Mouse (Mus musculus) adrenal gland, adult 2 months (tissue): ENCODE data around the gene Gtf2a1. TPM values are rescaled to one million over a fixed set of nuclear protein-coding genes. Genes with fewer than 3 reads are reported as not detected.
"Not testable (repeated sequence)": the region's sequence is repeated elsewhere in the genome, so short reads cannot be mapped to it uniquely, and the experiment has no call there.

Experiments
- DNase-seq: peaks from one replicate; pipeline ENCODE4 v3.0.0; 2021
- polyA plus RNA-seq: library from polyadenylated mRNA; depleted of rRNA; stranded (reverse); fragments of >200 nt; gene quantifications from 2 replicates; pipeline ENCODE4 v1.2.3, GENCODE M21; 2012; rRNA removed
- total RNA-seq, 2 experiments: library from RNA; stranded (reverse); gene quantifications; 2 replicates each; pipeline ENCODE4 v1.2.3; 2021

Gtf2a1 gene
- total and polyA plus RNA-seq, 3 experiments, result 13.4 to 44.5 (median 39.3) TPM

DNA sequence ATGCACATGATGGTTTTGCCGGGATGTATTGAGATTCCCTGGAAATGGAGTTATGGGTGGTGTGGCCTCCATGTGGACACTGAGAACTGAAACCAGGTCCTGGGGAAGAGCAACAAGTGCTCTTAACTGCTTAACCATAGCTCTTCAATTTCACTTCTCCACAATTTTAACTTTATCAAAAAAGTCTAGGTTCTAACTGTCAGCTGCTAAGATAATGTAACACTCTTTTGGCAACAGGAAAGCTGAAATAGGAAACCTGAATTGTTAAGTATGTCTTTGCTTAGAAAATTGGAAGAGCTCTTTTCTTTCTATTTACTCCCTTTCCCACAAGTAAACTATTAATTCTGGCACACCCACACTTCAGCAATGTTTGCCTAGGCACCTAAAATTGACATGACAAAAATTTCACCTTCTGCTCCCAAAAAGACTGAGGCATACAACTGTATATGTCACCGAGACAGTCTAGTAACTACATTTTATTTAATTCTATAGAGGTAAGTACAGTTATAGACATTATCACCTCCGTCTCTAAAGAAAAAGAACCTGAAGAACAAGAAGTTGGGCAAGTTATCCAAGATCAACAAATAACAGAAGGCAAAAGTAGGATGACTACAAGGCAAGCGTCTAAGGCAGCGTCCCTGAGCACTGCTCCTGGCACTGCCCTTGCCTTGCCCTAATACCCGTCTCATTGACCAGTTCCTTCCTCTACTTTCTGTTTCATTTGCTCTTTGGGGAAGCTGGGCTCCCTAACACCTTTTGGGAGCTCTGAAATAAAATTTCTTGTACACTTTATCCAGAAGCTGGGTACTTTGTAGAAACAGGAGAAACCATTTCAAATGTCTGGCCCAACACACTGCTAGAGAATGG is 8.8 kb downstream of the Gtf2a1 start:
- DNase-seq, result no peak

GRCm38 (mm10) chr12:91579665-91580064 is 10.6 kb downstream of the Gtf2a1 start:
- DNase-seq, result no peak

GRCm38 (mm10) chr12:91571708-91572107 is 18.6 kb downstream of the Gtf2a1 start:
- no peak for DNase-seq

- DNase-seq, result no peak
Observed at GRCm38 (mm10) chr12:91569255-91569654, 21.0 kb downstream of the Gtf2a1 start.

GRCm38 (mm10) chr12:91567145-91567544 is 23.1 kb downstream of the Gtf2a1 start:
- no peak for DNase-seq

GRCm38 (mm10) chr12:91558152-91558551 is 32.1 kb downstream of the Gtf2a1 start:
- not testable (repeated sequence) for DNase-seq

DNA sequence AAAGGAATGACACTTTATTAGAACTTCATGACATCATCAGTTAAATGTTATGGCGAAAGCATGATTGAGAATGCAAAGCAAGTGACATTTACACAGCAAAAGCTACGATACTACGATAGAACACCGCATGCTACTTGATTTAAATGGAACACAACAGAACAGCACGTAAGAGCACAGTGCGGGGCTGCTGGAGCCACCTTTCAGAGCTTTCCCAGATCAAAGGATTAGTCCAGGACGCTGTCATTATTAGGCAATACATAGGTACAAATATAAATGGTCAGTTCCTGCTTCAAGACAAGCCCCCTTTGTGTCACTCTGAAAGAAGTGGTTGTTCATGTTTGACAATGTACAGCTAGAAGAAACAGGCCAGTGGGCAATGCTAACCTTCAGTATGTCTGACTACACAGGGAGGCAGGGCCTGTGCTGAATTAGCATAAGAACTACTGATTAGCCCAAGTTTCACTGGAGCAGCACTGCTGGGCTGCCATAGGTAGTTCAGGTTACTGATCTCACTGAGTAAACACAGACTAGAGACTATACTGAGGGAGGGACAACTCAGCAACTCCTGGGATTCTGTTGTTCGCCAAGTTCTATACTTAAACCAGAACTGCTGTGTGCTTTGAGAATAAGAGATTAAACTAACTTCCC is 32.8 kb downstream of the Gtf2a1 start:
- DNase-seq, result not testable (repeated sequence)

DNA sequence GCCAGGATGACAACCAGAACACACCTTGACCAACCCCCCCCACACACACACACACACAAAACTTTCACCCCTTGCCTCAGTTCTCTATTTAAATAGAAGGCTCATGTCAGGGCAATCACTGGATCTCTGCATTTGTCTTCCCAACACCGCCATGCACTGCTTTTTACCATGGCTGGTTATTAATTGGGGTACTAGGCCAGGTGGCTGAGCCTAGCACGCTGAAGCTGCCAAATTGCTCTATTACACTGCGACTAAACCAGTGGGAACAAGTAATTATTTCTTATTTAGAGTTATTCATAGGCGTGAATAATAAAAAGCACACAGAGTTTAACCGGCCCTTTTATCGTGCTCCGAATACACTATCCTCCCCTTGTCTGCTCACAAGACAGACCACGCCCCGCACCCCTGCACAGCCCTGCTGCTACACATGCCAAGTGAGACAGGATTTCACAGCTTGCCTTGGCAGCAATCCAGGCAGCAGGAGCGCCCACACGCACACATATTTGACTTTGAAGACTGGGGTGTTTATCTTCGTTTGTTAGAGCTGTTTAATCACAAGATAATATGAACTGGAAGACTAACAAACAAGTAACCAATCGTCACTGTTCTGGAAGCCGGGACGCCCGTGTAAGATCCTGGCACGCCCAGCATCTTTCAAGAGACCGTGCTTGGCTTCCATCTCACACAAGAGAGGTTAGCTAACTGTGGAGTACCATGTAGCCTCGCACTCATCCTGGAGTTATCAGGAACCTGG is 38.3 kb downstream of the Gtf2a1 start:
- peak; percentile 24 for DNase-seq

GRCm38 (mm10) chr12:91549471-91549870 is 40.8 kb downstream of the Gtf2a1 start:
- no peak for DNase-seq

GRCm38 (mm10) chr12:91540202-91540601 is 50.1 kb downstream of the Gtf2a1 start:
- no peak for DNase-seq

DNA sequence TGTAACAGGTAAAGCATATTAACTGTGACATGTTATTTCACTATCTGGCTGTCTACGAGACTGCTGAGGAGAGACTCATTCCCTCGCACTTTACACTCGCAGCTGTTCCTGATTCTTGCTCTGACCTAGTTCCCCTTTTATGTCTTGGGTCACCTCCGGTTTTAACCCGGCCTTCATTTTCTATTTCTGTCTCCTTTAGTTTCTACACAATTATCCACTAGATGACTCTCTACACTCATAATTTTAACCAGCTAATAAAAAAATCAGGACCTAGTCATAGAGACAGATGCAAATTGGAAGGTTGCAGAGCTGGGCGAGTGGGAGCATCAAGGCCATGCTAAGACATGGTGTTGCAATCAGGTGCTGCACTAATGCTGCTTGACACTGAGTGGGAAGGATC is 55.8 kb downstream of the Gtf2a1 start:
- no peak for DNase-seq

GRCm38 (mm10) chr12:91523626-91524025 is 66.7 kb downstream of the Gtf2a1 start:
- DNase-seq, result no peak

GRCm38 (mm10) chr12:91517808-91518207 is 72.5 kb downstream of the Gtf2a1 start:
- DNase-seq, result no peak

GRCm38 (mm10) chr12:91513980-91514379 is 76.3 kb downstream of the Gtf2a1 start:
- no peak for DNase-seq

GRCm38 (mm10) chr12:91511766-91512165 is 78.5 kb downstream of the Gtf2a1 start:
- no peak for DNase-seq

Other genes with a start within 250 kb of the Gtf2a1 start
- 1 to 10 TPM; 3.0 to 3.1 TPM for gene Cep128, start 206.1 kb downstream of the Gtf2a1 start, total RNA-seq
- 0.81 and 1.5 TPM in 2 replicates for gene Cep128, start 206.1 kb downstream of the Gtf2a1 start, polyA plus RNA-seq
- 10 to 100 TPM in 1 of 2 experiments, 1 to 10 TPM in 1; 9.2 to 11.2 TPM for gene Tshr, start 205.9 kb downstream of the Gtf2a1 start, total RNA-seq
- gene Tshr, start 205.9 kb downstream of the Gtf2a1 start, polyA plus RNA-seq, result 3.3 and 5.0 TPM in 2 replicates
- gene Ston2, start 197.9 kb upstream of the Gtf2a1 start, total RNA-seq, result 1 to 10 TPM; 4.6 to 9.7 TPM
- gene Ston2, start 197.9 kb upstream of the Gtf2a1 start, polyA plus RNA-seq, result 2.0 and 4.4 TPM in 2 replicates